Mouse (Mus musculus): ENCODE data around the gene Mkrn2. TPM values are rescaled to one million over a fixed set of nuclear protein-coding genes. Genes with fewer than 3 reads are reported as not detected.

Gene Mkrn2
- polyA plus RNA-seq (2014; fragmentation: Illumina TruSeq; extraction: RNeasy Lipid Tissue Mini Kit (QIAGEN cat#74804); ENCODE audit: low read depth, low replicate concordance): 15.7 TPM

DNA sequence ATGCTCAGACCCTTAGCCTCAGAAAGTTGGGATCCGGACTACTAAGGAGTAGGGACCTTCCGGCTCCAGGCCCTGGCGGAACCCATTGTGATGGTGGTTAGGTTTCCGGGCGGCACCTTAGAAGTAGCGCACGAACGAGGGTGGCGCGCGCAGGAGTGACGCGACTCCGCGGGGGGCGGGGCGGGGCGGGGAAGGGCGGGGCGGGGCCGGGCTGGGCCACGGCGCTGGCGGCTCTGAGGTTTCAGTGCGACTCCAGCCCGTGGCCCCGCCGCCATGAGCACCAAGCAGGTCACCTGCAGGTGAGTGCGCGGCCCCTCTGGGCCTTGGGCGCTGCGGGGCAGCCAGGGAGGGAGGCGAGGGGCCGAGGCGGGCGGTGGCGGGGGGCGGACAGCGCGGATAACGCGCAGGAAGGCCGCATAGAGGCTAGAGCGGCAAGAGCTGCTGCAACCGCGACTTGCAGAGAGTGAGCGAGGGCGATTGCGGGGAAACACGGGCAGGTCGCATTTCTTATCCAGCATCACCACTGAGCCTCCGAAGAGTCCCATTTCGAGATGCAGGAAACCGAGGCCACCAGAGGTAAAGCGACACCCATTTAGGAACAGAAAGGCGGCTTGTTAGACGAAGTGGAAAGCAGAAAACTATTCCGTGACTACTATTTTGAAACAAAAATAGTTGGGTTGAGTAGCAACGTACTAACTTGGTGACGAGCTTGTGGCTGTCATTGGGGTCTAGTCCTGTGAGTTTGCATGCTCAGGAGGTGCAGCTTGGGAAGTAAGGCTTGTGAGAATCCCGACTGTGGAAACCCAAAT is at the start of gene Mkrn2:
Gene Mkrn2, plus strand, starts transcription at position 188 of the 809 bp plus-strand sequence.

DNA sequence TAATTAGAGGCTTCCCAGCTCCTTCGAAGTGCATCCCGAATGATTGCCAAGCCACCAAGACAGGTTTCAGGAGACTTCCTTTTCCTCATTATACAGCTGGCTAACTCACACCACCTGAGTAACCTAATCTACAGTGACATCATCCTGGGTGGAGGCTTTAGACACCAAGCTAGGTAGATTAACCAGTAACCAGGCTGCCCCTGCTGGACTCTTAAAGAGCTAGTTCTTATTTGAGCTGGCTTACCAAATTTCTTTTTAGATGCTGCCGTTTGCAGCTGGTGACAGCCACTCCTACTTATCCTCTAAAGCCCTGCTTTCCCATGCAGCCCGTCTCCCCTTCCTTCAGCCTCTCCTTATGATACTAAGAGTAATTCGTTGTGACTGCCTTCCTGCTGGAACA is 9.2 kb upstream of the Mkrn2 start, which contains the start of gene Mkrn2os:
Gene Mkrn2os, minus strand, starts transcription at position 119 of the 400 bp plus-strand sequence.

Other genes starting within 250 kb of the Mkrn2 start
- 62.0 TPM for gene Pparg, start 241.0 kb upstream of the Mkrn2 start, polyA plus RNA-seq (2014; fragmentation: Illumina TruSeq; extraction: RNeasy Lipid Tissue Mini Kit (QIAGEN cat#74804); ENCODE audit: low read depth, low replicate concordance)
- 3.7 TPM for gene Tsen2, start 57.2 kb upstream of the Mkrn2 start, polyA plus RNA-seq (2014; fragmentation: Illumina TruSeq; extraction: RNeasy Lipid Tissue Mini Kit (QIAGEN cat#74804); ENCODE audit: low read depth, low replicate concordance)
- not detected for gene Mkrn2os, start 9.3 kb upstream of the Mkrn2 start, polyA plus RNA-seq (2014; fragmentation: Illumina TruSeq; extraction: RNeasy Lipid Tissue Mini Kit (QIAGEN cat#74804); ENCODE audit: low read depth, low replicate concordance)
- gene Raf1, start 74.7 kb downstream of the Mkrn2 start, polyA plus RNA-seq (2014; fragmentation: Illumina TruSeq; extraction: RNeasy Lipid Tissue Mini Kit (QIAGEN cat#74804); ENCODE audit: low read depth, low replicate concordance): 34.9 TPM
- gene Tmem40, start 160.5 kb downstream of the Mkrn2 start, polyA plus RNA-seq (2014; fragmentation: Illumina TruSeq; extraction: RNeasy Lipid Tissue Mini Kit (QIAGEN cat#74804); ENCODE audit: low read depth, low replicate concordance): not detected
- gene Cand2, start 172.6 kb downstream of the Mkrn2 start, polyA plus RNA-seq (2014; fragmentation: Illumina TruSeq; extraction: RNeasy Lipid Tissue Mini Kit (QIAGEN cat#74804); ENCODE audit: low read depth, low replicate concordance): 5.2 TPM
- 179 TPM for gene Rpl32, start 206.8 kb downstream of the Mkrn2 start, polyA plus RNA-seq (2014; fragmentation: Illumina TruSeq; extraction: RNeasy Lipid Tissue Mini Kit (QIAGEN cat#74804); ENCODE audit: low read depth, low replicate concordance)
- gene Efcab12, start 236.5 kb downstream of the Mkrn2 start, polyA plus RNA-seq (2014; fragmentation: Illumina TruSeq; extraction: RNeasy Lipid Tissue Mini Kit (QIAGEN cat#74804); ENCODE audit: low read depth, low replicate concordance): not detected